Mouse (Mus musculus) ES-Bruce4 (cell line): ENCODE data around the gene Prss30. TPM values are rescaled to one million over a fixed set of nuclear protein-coding genes. Genes with fewer than 3 reads are reported as not detected.

ENCODE experiments used
- H3K27ac ChIP-seq: 2 replicates; pipeline ENCODE4 v1.5.1; 2012; ENCODE audit warnings: low read length, inconsistent platforms; ENCODE audit not compliant: insufficient read depth
- H3K27me3 ChIP-seq: 2 replicates; pipeline ENCODE4 v1.6.1; 2012; ENCODE audit warnings: mild to moderate bottlenecking, low read length, inconsistent platforms; ENCODE audit not compliant: control insufficient read depth, poor library complexity, insufficient read depth, severe bottlenecking
- H3K36me3 ChIP-seq: 2 replicates; pipeline ENCODE4 v1.6.1; 2012; ENCODE audit warnings: inconsistent platforms, mild to moderate bottlenecking, low read length, moderate library complexity; ENCODE audit not compliant: control insufficient read depth, poor library complexity, insufficient read depth, severe bottlenecking
- H3K4me1 ChIP-seq: one replicate; pipeline ENCODE4 v1.8.1; 2011; ENCODE audit warnings: low read length; ENCODE audit not compliant: control insufficient read depth, insufficient read depth
- H3K4me3 ChIP-seq: 2 replicates; pipeline ENCODE4 v1.5.1; 2011; ENCODE audit warnings: low read depth, mild to moderate bottlenecking, low read length
- H3K9ac ChIP-seq: 2 replicates; pipeline ENCODE4 v1.6.1; 2012; ENCODE audit warnings: low read depth, mild to moderate bottlenecking, inconsistent platforms; ENCODE audit not compliant: poor library complexity, severe bottlenecking
- H3K9me3 ChIP-seq: replicated peaks from 2 replicates; pipeline ENCODE4 v1.6.1; 2012; ENCODE audit warnings: mild to moderate bottlenecking, low read length, inconsistent platforms; ENCODE audit not compliant: control insufficient read depth, poor library complexity, insufficient read depth, severe bottlenecking
- CTCF ChIP-seq: IDR thresholded peaks from one replicate; pipeline ENCODE4 v1.8.1; 2011; ENCODE audit warnings: low read depth, low read length
- EP300 ChIP-seq: IDR thresholded peaks from 2 replicates; pipeline ENCODE4 v1.6.1; 2011; ENCODE audit warnings: low read depth, low read length; ENCODE audit not compliant: insufficient read depth
- POLR2A ChIP-seq: IDR thresholded peaks from one replicate; pipeline ENCODE4 v1.8.1; 2011; ENCODE audit warnings: low read length; ENCODE audit not compliant: insufficient read depth
- polyA plus RNA-seq: library from polyadenylated mRNA; stranded (reverse); fragments of >200 nt; gene quantifications from 2 replicates; pipeline ENCODE4 v1.2.4, GENCODE M21; 2011; ENCODE audit warnings: low read depth; ENCODE audit not compliant: missing spikeins, insufficient read depth, insufficient read length

Gene Prss30
- polyA plus RNA-seq, 1 experiment = not detected

GRCm38 (mm10) chr17:24005049-24005448, 24.7 kb upstream of the Prss30 start:
- Histone ChIP-seq H3K27ac (no peak overlapping the region), H3K4me3 (no peak overlapping the region), H3K9me3 (no peaks in the 10 kb centered on the region), H3K36me3 (no peaks in the 10 kb centered on the region), H3K9ac (no peak overlapping the region), H3K4me1 (no peaks in the 10 kb centered on the region), H3K27me3 (no peaks in the 10 kb centered on the region)
- TF ChIP-seq CTCF (no peak), POLR2A (no peak), EP300 (no peak)

GRCm38 (mm10) chr17:24004071-24004665, 23.8 kb upstream of the Prss30 start:
- no peak overlapping the region for H3K27ac ChIP-seq
- no peak overlapping the region for H3K4me3 ChIP-seq
- H3K4me1 ChIP-seq = no peaks in the 10 kb centered on the region
- H3K9ac ChIP-seq = no peak overlapping the region
- no peaks in the 10 kb centered on the region for H3K9me3 ChIP-seq
- no peaks in the 10 kb centered on the region for H3K27me3 ChIP-seq
- H3K36me3 ChIP-seq = no peaks in the 10 kb centered on the region
- TF ChIP-seq EP300 (no peak), CTCF (no peak)

GRCm38 (mm10) chr17:24000404-24000803, 20.0 kb upstream of the Prss30 start:
- TF ChIP-seq POLR2A = no peak
- no peak for TF ChIP-seq EP300
- TF ChIP-seq CTCF = no peak
- H3K9me3 ChIP-seq = no peaks in the 10 kb centered on the region
- no peak overlapping the region for H3K9ac ChIP-seq

GRCm38 (mm10) chr17:23998383-23998782, 18.0 kb upstream of the Prss30 start:
- Histone ChIP-seq H3K36me3 (no peaks in the 10 kb centered on the region), H3K4me3 (no peak overlapping the region), H3K9ac (no peak overlapping the region), H3K4me1 (no peaks in the 10 kb centered on the region), H3K27ac (no peak overlapping the region), H3K9me3 (no peaks in the 10 kb centered on the region), H3K27me3 (no peaks in the 10 kb centered on the region)
- TF ChIP-seq POLR2A (no peak), EP300 (no peak), CTCF (no peak)

More at GRCm38 (mm10) chr17:24000404-24000803, 20.0 kb upstream of the Prss30 start:
- H3K4me1 ChIP-seq = no peaks in the 10 kb centered on the region
- no peaks in the 10 kb centered on the region for H3K36me3 ChIP-seq
- no peaks in the 10 kb centered on the region for H3K27me3 ChIP-seq
- H3K4me3 ChIP-seq = no peak overlapping the region
- H3K27ac ChIP-seq = no peak overlapping the region

GRCm38 (mm10) chr17:23997901-23998300, 17.5 kb upstream of the Prss30 start, which contains the start of gene Prss22:
Gene Prss22, minus strand, starts transcription at chr17:23998100.
- Histone ChIP-seq H3K9me3 (no peaks in the 10 kb centered on the region), H3K27ac (no peak within 1 kb of the TSS), H3K4me1 (peaks cover 4% of the 10 kb centered on the region), H3K4me3 (no peak within 1 kb of the TSS), H3K36me3 (no peaks in the 10 kb centered on the region), H3K9ac (no peak within 1 kb of the TSS), H3K27me3 (no peaks in the 10 kb centered on the region)
- no peak for TF ChIP-seq CTCF
- no peak for TF ChIP-seq EP300
- TF ChIP-seq POLR2A = no peak

- no peak for TF ChIP-seq POLR2A
- TF ChIP-seq CTCF = no peak
- no peak for TF ChIP-seq EP300
- no peak overlapping the region for H3K9ac ChIP-seq
- H3K4me3 ChIP-seq = no peak overlapping the region
- no peaks in the 10 kb centered on the region for H3K9me3 ChIP-seq
- H3K27me3 ChIP-seq = no peaks in the 10 kb centered on the region
- H3K36me3 ChIP-seq = no peaks in the 10 kb centered on the region
- no peak overlapping the region for H3K27ac ChIP-seq
- H3K4me1 ChIP-seq = peaks cover 4% of the 10 kb centered on the region
Measured at GRCm38 (mm10) chr17:23995421-23995820, 15.1 kb upstream of the Prss30 start.
